Mouse (Mus musculus): ENCODE measurements around the gene Zbtb20. TPM values are rescaled to one million over a fixed set of nuclear protein-coding genes. Genes with fewer than 3 reads are reported as not detected.

Zbtb20 gene
- polyA plus RNA-seq, 1 experiment from 2014 or later = 80.6 TPM

DNA sequence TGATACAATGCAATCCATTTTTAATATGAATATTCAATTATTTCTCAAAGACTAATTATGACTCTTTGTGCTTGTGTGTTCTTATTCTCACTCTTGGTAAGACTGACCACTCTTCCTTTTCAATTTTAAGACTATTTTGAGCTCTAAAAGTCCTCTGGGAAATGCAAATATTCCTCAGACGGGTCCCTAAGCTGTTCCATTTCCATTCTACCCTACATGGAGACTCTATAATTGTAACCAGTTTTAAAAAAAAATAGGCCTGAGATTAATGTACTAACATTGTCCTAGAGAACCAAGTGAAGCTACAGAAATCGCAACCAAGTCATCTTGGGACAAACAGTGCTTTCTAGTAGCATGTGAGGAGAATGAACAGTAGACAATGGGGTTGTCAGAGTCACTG lies 777.6 kb downstream of the Zbtb20 start:
- no peak for ATAC-seq (ENCODE audit: low FRiP score, low TSS enrichment)
- no peaks in the 10 kb centered on the region for H3K9me3 ChIP-seq (ENCODE audit: control insufficient read depth, low read length)
- no peak for DNase-seq
- no peak overlapping the region for H3K4me2 ChIP-seq (ENCODE audit: low read length)
- WGBS = 85% methylated on average over 2 of the region's 2 CpGs
- no peak overlapping the region for H3K9ac ChIP-seq (replicated peaks; ENCODE audit: low read length)
- H3K36me3 ChIP-seq (ENCODE audit: control insufficient read depth, insufficient read depth, low read length) = no peaks in the 10 kb centered on the region
- H3K4me3 ChIP-seq (replicated peaks; ENCODE audit: low read depth, low read length) = no peak overlapping the region
- no peak overlapping the region for H3K27ac ChIP-seq (replicated peaks; ENCODE audit: low read depth, low read length)
- no peaks in the 10 kb centered on the region for H3K4me1 ChIP-seq (ENCODE audit: control insufficient read depth, insufficient read depth, low read length)
- no peaks in the 10 kb centered on the region for H3K27me3 ChIP-seq (ENCODE audit: control insufficient read depth, insufficient read depth, low read length)

- ATAC-seq (ENCODE audit: low FRiP score, low TSS enrichment) (no peak), DNase-seq (no peak)
- Histone ChIP-seq H3K9ac (replicated peaks; ENCODE audit: low read length) (no peak overlapping the region), H3K36me3 (ENCODE audit: control insufficient read depth, insufficient read depth, low read length) (no peaks in the 10 kb centered on the region), H3K9me3 (ENCODE audit: control insufficient read depth, low read length) (no peaks in the 10 kb centered on the region), H3K4me3 (replicated peaks; ENCODE audit: low read depth, low read length) (no peak overlapping the region), H3K4me1 (ENCODE audit: control insufficient read depth, insufficient read depth, low read length) (no peaks in the 10 kb centered on the region), H3K4me2 (ENCODE audit: low read length) (no peak overlapping the region), H3K27ac (replicated peaks; ENCODE audit: low read depth, low read length) (no peak overlapping the region), H3K27me3 (ENCODE audit: control insufficient read depth, insufficient read depth, low read length) (no peaks in the 10 kb centered on the region)
- 91% methylated on average over 3 of the region's 3 CpGs for WGBS
Observed at GRCm38 (mm10) chr16:43654269-43654668, 778.6 kb downstream of the Zbtb20 start.

DNA sequence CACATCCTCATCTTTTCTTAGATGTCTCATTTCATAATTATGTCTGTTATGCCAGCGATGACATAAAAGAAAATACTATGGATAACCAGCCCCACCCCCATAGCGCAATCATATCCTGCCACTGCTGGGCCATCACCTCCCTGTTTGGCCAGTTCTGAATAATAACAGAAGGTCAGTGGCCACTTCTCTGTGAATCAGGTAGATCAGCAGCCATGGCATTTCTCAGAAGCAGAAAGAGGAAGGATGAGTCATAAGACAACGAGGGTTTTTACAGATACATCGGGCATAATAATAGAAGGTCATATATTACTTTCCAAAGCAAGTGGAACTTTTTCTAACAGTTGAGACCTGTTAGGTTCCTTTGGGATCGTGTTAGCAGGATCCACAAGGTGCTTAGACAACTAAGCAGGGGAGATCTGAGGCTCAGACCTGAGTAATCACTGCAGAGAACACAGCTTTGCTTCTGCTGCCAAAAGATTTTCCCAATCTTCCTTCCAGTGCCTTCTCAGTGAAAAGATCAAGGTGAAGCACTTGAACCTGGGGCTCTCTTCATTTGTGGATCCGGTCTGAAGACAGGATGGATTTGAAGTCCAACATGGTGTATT lies 779.6 kb downstream of the Zbtb20 start:
- Histone ChIP-seq H3K27ac (replicated peaks; ENCODE audit: low read depth, low read length) (no peak overlapping the region), H3K4me1 (ENCODE audit: control insufficient read depth, insufficient read depth, low read length) (no peaks in the 10 kb centered on the region), H3K4me2 (ENCODE audit: low read length) (no peak overlapping the region), H3K9me3 (ENCODE audit: control insufficient read depth, low read length) (no peaks in the 10 kb centered on the region), H3K36me3 (ENCODE audit: control insufficient read depth, insufficient read depth, low read length) (no peaks in the 10 kb centered on the region), H3K4me3 (replicated peaks; ENCODE audit: low read depth, low read length) (no peak overlapping the region), H3K27me3 (ENCODE audit: control insufficient read depth, insufficient read depth, low read length) (no peaks in the 10 kb centered on the region), H3K9ac (replicated peaks; ENCODE audit: low read length) (no peak overlapping the region)
- 90% methylated on average over 6 of the region's 6 CpGs for WGBS
- no peak for ATAC-seq (ENCODE audit: low FRiP score, low TSS enrichment)
- no peak for DNase-seq

DNA sequence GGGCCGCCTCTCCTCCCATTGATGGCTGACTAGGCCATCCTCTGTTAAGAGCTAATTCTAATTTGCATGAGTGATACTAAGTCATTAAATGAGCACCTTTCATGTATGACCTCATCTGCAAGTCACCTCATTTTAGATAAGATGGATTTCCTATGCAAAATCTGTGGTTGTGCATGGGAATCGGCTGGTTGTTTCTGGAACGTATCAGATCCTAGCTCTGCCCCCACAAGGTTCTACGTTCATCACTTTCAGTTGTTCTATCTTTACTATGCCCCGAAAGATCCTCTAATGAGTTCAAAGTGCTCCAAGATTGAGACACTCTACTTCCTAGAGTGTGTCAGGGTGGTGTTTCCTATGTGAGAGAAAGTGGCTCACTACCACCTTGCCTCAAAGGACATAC lies 785.9 kb downstream of the Zbtb20 start:
- Histone ChIP-seq H3K9ac (replicated peaks; ENCODE audit: low read length) (no peak overlapping the region), H3K9me3 (ENCODE audit: control insufficient read depth, low read length) (no peaks in the 10 kb centered on the region), H3K36me3 (ENCODE audit: control insufficient read depth, insufficient read depth, low read length) (no peaks in the 10 kb centered on the region), H3K4me2 (ENCODE audit: low read length) (no peak overlapping the region), H3K4me1 (ENCODE audit: control insufficient read depth, insufficient read depth, low read length) (no peaks in the 10 kb centered on the region), H3K27ac (replicated peaks; ENCODE audit: low read depth, low read length) (no peak overlapping the region), H3K27me3 (ENCODE audit: control insufficient read depth, insufficient read depth, low read length) (no peaks in the 10 kb centered on the region), H3K4me3 (replicated peaks; ENCODE audit: low read depth, low read length) (no peak overlapping the region)
- no peak for ATAC-seq (ENCODE audit: low FRiP score, low TSS enrichment)
- no peak for DNase-seq
- WGBS = 93% methylated on average over 5 of the region's 5 CpGs

- H3K9me3 ChIP-seq (ENCODE audit: control insufficient read depth, low read length) = no peaks in the 10 kb centered on the region
Observed at GRCm38 (mm10) chr16:43662124-43663004, 786.7 kb downstream of the Zbtb20 start.

DNA sequence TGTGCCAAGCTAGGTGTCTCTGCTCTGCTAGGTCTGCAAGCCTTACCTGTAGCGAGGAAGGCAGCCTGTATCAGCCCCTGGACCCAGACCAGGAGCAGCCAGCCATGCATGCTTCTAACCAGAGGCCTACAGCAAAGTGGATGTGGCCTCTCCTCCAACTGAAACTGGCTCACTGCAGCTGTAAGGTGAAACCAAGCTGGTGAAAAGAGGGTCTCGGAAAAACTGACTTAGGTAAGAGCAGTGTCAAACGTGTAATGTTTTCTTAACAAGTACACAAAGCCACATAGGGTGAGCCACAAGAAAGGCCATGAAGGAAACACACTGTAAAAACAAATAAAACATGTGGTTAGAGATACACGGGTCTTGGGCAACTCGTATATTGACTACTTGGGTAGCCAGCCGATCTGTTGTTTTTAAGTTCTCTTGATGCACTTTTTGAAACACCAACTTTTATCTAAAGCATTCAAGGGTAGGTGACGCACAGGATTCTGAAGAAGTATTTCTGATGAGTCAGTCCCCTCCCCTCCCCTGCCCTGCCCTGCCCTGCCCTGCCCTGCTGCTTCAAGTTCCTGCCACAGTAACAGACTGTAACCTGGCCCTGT lies 788.4 kb downstream of the Zbtb20 start, which contains the start of gene Tigit:
Gene Tigit (minus strand): TSS at position 169 of the 602 bp plus-strand sequence.
- 87% methylated on average over 7 of the region's 7 CpGs for WGBS
- DNase-seq (no peak), ATAC-seq (ENCODE audit: low FRiP score, low TSS enrichment) (no peak)
- Histone ChIP-seq H3K27ac (replicated peaks; ENCODE audit: low read depth, low read length) (no peak within 1 kb of the TSS), H3K9ac (replicated peaks; ENCODE audit: low read length) (no peak within 1 kb of the TSS), H3K36me3 (ENCODE audit: control insufficient read depth, insufficient read depth, low read length) (no peaks in the 10 kb centered on the region), H3K4me3 (replicated peaks; ENCODE audit: low read depth, low read length) (no peak within 1 kb of the TSS), H3K9me3 (ENCODE audit: control insufficient read depth, low read length) (no peaks in the 10 kb centered on the region), H3K27me3 (ENCODE audit: control insufficient read depth, insufficient read depth, low read length) (no peaks in the 10 kb centered on the region), H3K4me2 (ENCODE audit: low read length) (no peak within 1 kb of the TSS), H3K4me1 (ENCODE audit: control insufficient read depth, insufficient read depth, low read length) (no peaks in the 10 kb centered on the region)

More at GRCm38 (mm10) chr16:43662124-43663004, 786.7 kb downstream of the Zbtb20 start:
- no peaks in the 10 kb centered on the region for H3K4me1 ChIP-seq (ENCODE audit: control insufficient read depth, insufficient read depth, low read length)
- H3K4me2 ChIP-seq (ENCODE audit: low read length) = no peak overlapping the region
- H3K27me3 ChIP-seq (ENCODE audit: control insufficient read depth, insufficient read depth, low read length) = no peaks in the 10 kb centered on the region
- DNase-seq = no peak
- WGBS = 81% methylated on average over 10 of the region's 10 CpGs
- no peaks in the 10 kb centered on the region for H3K36me3 ChIP-seq (ENCODE audit: control insufficient read depth, insufficient read depth, low read length)
- H3K27ac ChIP-seq (replicated peaks; ENCODE audit: low read depth, low read length) = no peak overlapping the region
- no peak overlapping the region for H3K4me3 ChIP-seq (replicated peaks; ENCODE audit: low read depth, low read length)
- ATAC-seq (ENCODE audit: low FRiP score, low TSS enrichment) = no peak
- H3K9ac ChIP-seq (replicated peaks; ENCODE audit: low read length) = no peak overlapping the region

DNA sequence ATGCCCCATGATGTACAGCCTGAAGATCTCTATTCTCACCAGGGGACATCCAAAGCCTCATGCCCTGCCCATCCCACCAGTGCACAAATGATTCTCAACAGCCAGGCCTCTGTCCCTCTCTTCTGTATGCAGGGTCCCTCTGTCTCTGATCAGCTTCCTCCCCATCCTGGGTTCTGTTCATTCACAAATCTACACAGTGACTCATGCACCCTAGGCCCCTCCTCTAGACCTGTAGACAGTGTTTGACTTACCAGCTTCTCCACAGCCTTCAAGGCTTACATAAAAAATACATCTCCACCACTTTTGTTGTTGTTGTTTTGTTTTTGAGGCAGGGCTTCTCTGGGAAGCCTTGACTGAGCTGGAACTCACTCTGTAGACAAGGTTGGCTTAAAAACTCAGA lies 789.2 kb downstream of the Zbtb20 start:
- no peak for DNase-seq
- Histone ChIP-seq H3K9ac (replicated peaks; ENCODE audit: low read length) (no peak overlapping the region), H3K27ac (replicated peaks; ENCODE audit: low read depth, low read length) (no peak overlapping the region), H3K27me3 (ENCODE audit: control insufficient read depth, insufficient read depth, low read length) (no peaks in the 10 kb centered on the region), H3K36me3 (ENCODE audit: control insufficient read depth, insufficient read depth, low read length) (no peaks in the 10 kb centered on the region), H3K4me1 (ENCODE audit: control insufficient read depth, insufficient read depth, low read length) (no peaks in the 10 kb centered on the region), H3K4me3 (replicated peaks; ENCODE audit: low read depth, low read length) (no peak overlapping the region), H3K9me3 (ENCODE audit: control insufficient read depth, low read length) (no peaks in the 10 kb centered on the region), H3K4me2 (ENCODE audit: low read length) (no peak overlapping the region)
- ATAC-seq (ENCODE audit: low FRiP score, low TSS enrichment) = no peak

DNA sequence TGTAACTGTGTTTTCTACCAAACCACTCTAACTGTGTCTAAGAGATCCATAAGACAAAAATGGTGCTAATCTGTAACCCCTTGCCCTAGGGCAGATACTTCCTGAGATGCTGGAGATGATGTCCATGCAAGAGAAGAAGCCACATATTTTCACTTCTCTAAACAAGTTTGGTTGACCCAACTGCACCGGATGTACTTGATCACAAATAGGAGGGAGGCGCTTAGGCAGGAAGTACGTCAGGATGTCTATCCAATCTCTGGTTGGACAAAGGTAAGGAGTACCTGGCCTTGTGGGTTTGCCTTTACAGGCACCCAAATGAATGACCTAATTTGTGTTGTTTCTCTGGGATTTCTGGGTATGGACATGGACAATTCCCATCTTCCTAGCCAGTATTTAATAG lies 792.6 kb downstream of the Zbtb20 start:
- H3K4me2 ChIP-seq (ENCODE audit: low read length) = no peak overlapping the region
- WGBS = 97% methylated on average over 3 of the region's 3 CpGs

More for the DNA sequence above, 792.6 kb downstream of the Zbtb20 start:
- no peaks in the 10 kb centered on the region for H3K4me1 ChIP-seq (ENCODE audit: control insufficient read depth, insufficient read depth, low read length)
- no peaks in the 10 kb centered on the region for H3K9me3 ChIP-seq (ENCODE audit: control insufficient read depth, low read length)
- no peak overlapping the region for H3K27ac ChIP-seq (replicated peaks; ENCODE audit: low read depth, low read length)
- DNase-seq = no peak
- H3K27me3 ChIP-seq (ENCODE audit: control insufficient read depth, insufficient read depth, low read length) = no peaks in the 10 kb centered on the region
- no peaks in the 10 kb centered on the region for H3K36me3 ChIP-seq (ENCODE audit: control insufficient read depth, insufficient read depth, low read length)
- no peak overlapping the region for H3K4me3 ChIP-seq (replicated peaks; ENCODE audit: low read depth, low read length)
- H3K9ac ChIP-seq (replicated peaks; ENCODE audit: low read length) = no peak overlapping the region
- no peak for ATAC-seq (ENCODE audit: low FRiP score, low TSS enrichment)

All from midbrain, embryonic 14.5 days (tissue).